Mouse (Mus musculus): Measurements from ENCODE around the gene Slc1a2.

- no peak for TF ChIP-seq USF1 (IDR thresholded peaks at IDR 0.05; ENCODE audit: low read depth)
- no peak for TF ChIP-seq CTCF (IDR thresholded peaks at IDR 0.05; ENCODE audit: control insufficient read depth, insufficient read depth, insufficient read length)
- TF ChIP-seq CEBPB (IDR thresholded peaks at IDR 0.05; ENCODE audit: low read depth): no peak
- TF ChIP-seq MAX (IDR thresholded peaks at IDR 0.05): no peak
Measured at GRCm38 (mm10) chr2:102825961-102826633, 167.6 kb downstream of the Slc1a2 start.
